Mouse (Mus musculus): Measurements from ENCODE around the gene 2010111I01Rik. TPM values are rescaled to one million over a fixed set of nuclear protein-coding genes. Genes with fewer than 3 reads are reported as not detected.
"Not testable (repeated sequence)": the region's sequence is repeated elsewhere in the genome, so short reads cannot be mapped to it uniquely, and the experiment has no call there.

2010111I01Rik gene
- polyA plus RNA-seq, 1 experiment from 2014 or later: 23.9 TPM

GRCm38 (mm10) chr13:63007491-63007890, 42.8 kb downstream of the 2010111I01Rik start:
- H3K4me3 ChIP-seq; H3K9me3 ChIP-seq (replicated peaks): not testable (repeated sequence)

GRCm38 (mm10) chr13:63010345-63011090, 45.8 kb downstream of the 2010111I01Rik start:
- WGBS: 78% methylated on average over 2 of the region's 2 CpGs
- H3K4me1 ChIP-seq: 0 out of 2 replicates have a peak, but pooled peaks cover 5% of the 10 kb centered on the region
- H3K4me3 ChIP-seq: no peak overlapping the region
- no peak overlapping the region for H3K27ac ChIP-seq
- no peak for ATAC-seq
- no peaks in the 10 kb centered on the region for H3K9me3 ChIP-seq (replicated peaks)
- no peak overlapping the region for H3K9ac ChIP-seq
- no peaks in the 10 kb centered on the region for H3K27me3 ChIP-seq
- H3K4me2 ChIP-seq: no peak overlapping the region
- no peaks in the 10 kb centered on the region for H3K36me3 ChIP-seq (ENCODE audit: poor library complexity, severe bottlenecking)

More at GRCm38 (mm10) chr13:63007491-63007890, 42.8 kb downstream of the 2010111I01Rik start:
- not testable (repeated sequence) for H3K4me1 ChIP-seq; ATAC-seq; H3K27ac ChIP-seq; H3K9ac ChIP-seq; H3K36me3 ChIP-seq (ENCODE audit: poor library complexity, severe bottlenecking); H3K4me2 ChIP-seq; H3K27me3 ChIP-seq
- 84% methylated on average over 3 of the region's 3 CpGs for WGBS

GRCm38 (mm10) chr13:63014353-63014752, 49.7 kb downstream of the 2010111I01Rik start:
- no peak overlapping the region for H3K4me2 ChIP-seq
- no peaks in the 10 kb centered on the region; the same call in 1 of the 2 replicates for H3K36me3 ChIP-seq (ENCODE audit: poor library complexity, severe bottlenecking)
- H3K4me3 ChIP-seq: no peak overlapping the region
- 0 out of 2 replicates have a peak, but pooled peaks cover 5% of the 10 kb centered on the region for H3K4me1 ChIP-seq
- 0 out of 2 replicates have a peak, but pooled peaks have one; percentile 38 for ATAC-seq
- H3K9me3 ChIP-seq (replicated peaks): no peaks in the 10 kb centered on the region
- H3K9ac ChIP-seq: no peak overlapping the region
- no peaks in the 10 kb centered on the region for H3K27me3 ChIP-seq
- no peak overlapping the region for H3K27ac ChIP-seq
- 60% methylated on average over 1 of the region's 1 CpGs for WGBS

GRCm38 (mm10) chr13:63015362-63015761, 50.7 kb downstream of the 2010111I01Rik start:
- H3K4me2 ChIP-seq: no peak overlapping the region
- no peak overlapping the region for H3K4me3 ChIP-seq
- H3K9ac ChIP-seq: no peak overlapping the region
- ATAC-seq: peak; percentile 4; the same call in 1 of the 2 replicates
- WGBS: 67% methylated on average over 4 of the region's 4 CpGs
- H3K9me3 ChIP-seq (replicated peaks): no peaks in the 10 kb centered on the region
- no peak overlapping the region for H3K27ac ChIP-seq
- 0 out of 2 replicates have a peak, but pooled peaks cover 5% of the 10 kb centered on the region for H3K4me1 ChIP-seq
- no peaks in the 10 kb centered on the region for H3K27me3 ChIP-seq
- no peaks in the 10 kb centered on the region; the same call in 1 of the 2 replicates for H3K36me3 ChIP-seq (ENCODE audit: poor library complexity, severe bottlenecking)

GRCm38 (mm10) chr13:63016056-63016455, 51.4 kb downstream of the 2010111I01Rik start:
- no peak overlapping the region for H3K4me3 ChIP-seq
- H3K9ac ChIP-seq: no peak overlapping the region
- no peaks in the 10 kb centered on the region for H3K27me3 ChIP-seq
- WGBS: 92% methylated on average over 3 of the region's 3 CpGs
- no peak overlapping the region for H3K27ac ChIP-seq
- H3K9me3 ChIP-seq (replicated peaks): no peaks in the 10 kb centered on the region
- no peaks in the 10 kb centered on the region; the same call in 1 of the 2 replicates for H3K36me3 ChIP-seq (ENCODE audit: poor library complexity, severe bottlenecking)
- 0 out of 2 replicates have a peak, but pooled peaks cover 5% of the 10 kb centered on the region for H3K4me1 ChIP-seq
- no peak for ATAC-seq
- no peak overlapping the region for H3K4me2 ChIP-seq

GRCm38 (mm10) chr13:63023243-63024217, 58.8 kb downstream of the 2010111I01Rik start:
- WGBS: 82% methylated on average over 7 of the region's 7 CpGs
- no peak overlapping the region for H3K4me3 ChIP-seq

GRCm38 (mm10) chr13:63030023-63030422, 65.3 kb downstream of the 2010111I01Rik start:
- ATAC-seq: no peak
- peaks cover 21% of the 10 kb centered on the region for H3K4me1 ChIP-seq
- H3K9me3 ChIP-seq (replicated peaks): no peaks in the 10 kb centered on the region
- 61% methylated on average over 1 of the region's 1 CpGs for WGBS
- H3K27me3 ChIP-seq: no peaks in the 10 kb centered on the region
- 0 out of 2 replicates have a peak, but pooled peaks cover 2% of the 10 kb centered on the region for H3K36me3 ChIP-seq (ENCODE audit: poor library complexity, severe bottlenecking)
- H3K9ac ChIP-seq: no peak overlapping the region
- no peak overlapping the region for H3K4me3 ChIP-seq
- no peak overlapping the region for H3K27ac ChIP-seq
- no peak overlapping the region for H3K4me2 ChIP-seq

More at GRCm38 (mm10) chr13:63023243-63024217, 58.8 kb downstream of the 2010111I01Rik start:
- Histone ChIP-seq H3K27me3 (no peaks in the 10 kb centered on the region), H3K9ac (no peak overlapping the region), H3K36me3 (ENCODE audit: poor library complexity, severe bottlenecking) (no peaks in the 10 kb centered on the region; the same call in 1 of the 2 replicates), H3K4me2 (no peak overlapping the region), H3K9me3 (replicated peaks) (no peaks in the 10 kb centered on the region), H3K27ac (no peak overlapping the region), H3K4me1 (no peaks in the 10 kb centered on the region)
- ATAC-seq: no peak

GRCm38 (mm10) chr13:63031244-63031643, 66.6 kb downstream of the 2010111I01Rik start:
- H3K4me2 ChIP-seq: no peak overlapping the region
- H3K27ac ChIP-seq: no peak overlapping the region
- peaks cover 21% of the 10 kb centered on the region for H3K4me1 ChIP-seq
- no peak overlapping the region for H3K9ac ChIP-seq
- 91% methylated on average over 1 of the region's 1 CpGs for WGBS
- H3K36me3 ChIP-seq (ENCODE audit: poor library complexity, severe bottlenecking): 0 out of 2 replicates have a peak, but pooled peaks cover 2% of the 10 kb centered on the region
- H3K4me3 ChIP-seq: no peak overlapping the region
- no peaks in the 10 kb centered on the region for H3K27me3 ChIP-seq
- ATAC-seq: no peak
- no peaks in the 10 kb centered on the region for H3K9me3 ChIP-seq (replicated peaks)

GRCm38 (mm10) chr13:63032304-63032830, 67.7 kb downstream of the 2010111I01Rik start:
- Histone ChIP-seq H3K27ac (peak overlapping the region; percentile 15; the same call in 1 of the 2 replicates), H3K36me3 (ENCODE audit: poor library complexity, severe bottlenecking) (0 out of 2 replicates have a peak, but pooled peaks cover 2% of the 10 kb centered on the region), H3K9ac (no peak overlapping the region), H3K9me3 (replicated peaks) (no peaks in the 10 kb centered on the region), H3K4me1 (peaks cover 21% of the 10 kb centered on the region), H3K27me3 (no peaks in the 10 kb centered on the region), H3K4me2 (no peak overlapping the region), H3K4me3 (no peak overlapping the region)
- 80% methylated on average over 5 of the region's 5 CpGs for WGBS
- no peak for ATAC-seq

GRCm38 (mm10) chr13:63032958-63033357, 68.3 kb downstream of the 2010111I01Rik start:
- H3K27me3 ChIP-seq: no peaks in the 10 kb centered on the region
- H3K4me3 ChIP-seq: no peak overlapping the region
- no peaks in the 10 kb centered on the region for H3K9me3 ChIP-seq (replicated peaks)
- H3K27ac ChIP-seq: no peak overlapping the region
- peak; percentile 84 for ATAC-seq
- H3K36me3 ChIP-seq (ENCODE audit: poor library complexity, severe bottlenecking): 0 out of 2 replicates have a peak, but pooled peaks cover 2% of the 10 kb centered on the region
- H3K4me1 ChIP-seq: peaks cover 21% of the 10 kb centered on the region
- no peak overlapping the region for H3K4me2 ChIP-seq
- WGBS: 34% methylated on average over 8 of the region's 8 CpGs
- H3K9ac ChIP-seq: no peak overlapping the region

- Histone ChIP-seq H3K27me3 (no peaks in the 10 kb centered on the region), H3K36me3 (ENCODE audit: poor library complexity, severe bottlenecking) (0 out of 2 replicates have a peak, but pooled peaks cover 2% of the 10 kb centered on the region), H3K27ac (no peak overlapping the region), H3K4me1 (peaks cover 21% of the 10 kb centered on the region), H3K9ac (no peak overlapping the region), H3K9me3 (replicated peaks) (no peaks in the 10 kb centered on the region), H3K4me2 (no peak overlapping the region), H3K4me3 (no peak overlapping the region)
- ATAC-seq: peak; percentile 11; the same call in 1 of the 2 replicates
- WGBS: 98% methylated on average over 2 of the region's 2 CpGs
These were observed 68.7 kb downstream of the 2010111I01Rik start for GRCm38 (mm10) chr13:63033364-63033763.
